Mouse (Mus musculus): Measurements from ENCODE around the gene Olfr167.
"Not testable (repeated sequence)": the region's sequence is repeated elsewhere in the genome, so short reads cannot be mapped to it uniquely, and the experiment has no call there.

Gene Olfr167

GRCm38 (mm10) chr16:19522166-19522565 is at the start of gene Olfr167:
TSS of gene Olfr167 (minus strand) at chr16:19522266.
- no peak for DNase-seq

DNA sequence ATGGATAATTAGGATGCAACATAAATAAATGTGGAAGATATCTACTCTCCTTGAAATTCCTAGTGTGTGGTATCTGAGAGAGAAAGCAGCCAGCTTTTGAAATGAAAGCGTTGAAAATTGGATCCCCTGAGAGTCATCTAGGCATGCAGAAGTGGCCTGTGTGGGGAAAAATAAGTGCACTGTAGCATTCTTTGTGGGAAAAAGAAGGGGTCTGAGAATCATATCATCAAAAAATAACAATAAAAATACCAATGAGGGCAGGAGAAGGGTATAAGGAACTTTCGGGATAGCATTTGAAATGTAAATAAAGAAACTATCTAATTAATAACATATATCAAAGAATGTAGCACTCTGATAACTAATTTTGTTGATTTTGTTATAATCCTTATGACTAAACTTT is 49.6 kb upstream of the Olfr167 start, which contains the start of gene Olfr169:
TSS of gene Olfr169 (minus strand) at position 101 of the 400 bp plus-strand sequence.
- not testable (repeated sequence) for DNase-seq

DNA sequence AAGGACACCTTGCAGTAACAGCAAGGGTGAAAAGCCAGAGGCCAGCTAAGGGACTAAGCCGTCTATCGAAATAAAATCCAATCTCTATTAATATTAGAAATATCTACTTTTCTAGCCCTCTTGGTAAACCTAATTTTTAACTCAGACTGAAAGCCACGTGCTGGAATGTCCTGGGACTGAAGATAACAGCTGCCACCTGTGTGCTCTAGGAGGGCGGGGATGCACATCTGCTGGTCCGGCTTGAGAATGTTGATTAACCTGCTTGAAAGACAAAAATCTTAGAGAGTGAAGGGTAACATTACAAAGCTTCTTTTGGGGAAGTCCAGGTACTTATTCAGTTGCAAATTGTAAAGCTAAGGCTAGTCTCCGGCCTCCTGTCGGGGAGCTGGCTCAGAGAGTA is 31.4 kb upstream of the Olfr167 start:
- DNase-seq = not testable (repeated sequence)

DNA sequence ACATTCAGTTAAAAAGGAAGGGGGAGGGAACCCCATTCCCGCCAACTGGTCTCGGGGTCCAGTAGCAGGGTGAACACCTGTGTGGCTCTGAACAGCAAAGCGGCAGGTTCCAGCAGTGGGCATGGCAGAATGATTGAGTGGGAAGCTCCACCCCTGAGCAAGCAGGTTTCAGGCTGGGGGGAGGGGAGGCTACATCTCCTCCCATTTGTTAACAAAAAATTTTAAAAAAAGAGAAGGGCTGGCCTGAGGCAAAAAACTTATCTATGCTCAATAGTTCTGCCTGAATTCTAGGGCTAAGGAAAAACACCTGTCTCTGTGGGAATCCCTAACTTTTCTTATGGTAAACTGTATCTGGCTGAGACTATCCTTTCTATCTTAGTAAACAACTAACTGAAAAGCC is 30.2 kb upstream of the Olfr167 start:
- DNase-seq = not testable (repeated sequence)

GRCm38 (mm10) chr16:19535455-19535854 is 13.4 kb upstream of the Olfr167 start, which contains the start of gene Olfr168:
TSS of gene Olfr168 (minus strand) at chr16:19535555.
- DNase-seq = no peak

- no peak for DNase-seq
Measured at GRCm38 (mm10) chr16:19483394-19483793, 38.7 kb downstream of the Olfr167 start, which contains the start of gene Olfr166. TSS of gene Olfr166 (plus strand) at chr16:19483694.

- DNase-seq = no peak
Measured at GRCm38 (mm10) chr16:19464365-19464764, 57.7 kb downstream of the Olfr167 start.
